Mouse (Mus musculus) urinary bladder, adult 18-20 months (tissue): Measurements from ENCODE around the gene Krtap28-13.
A peak's percentile ranks its signal among the peaks of the same experiment; 100 is the strongest.

Experiments used
- DNase-seq, 2 experiments: peaks; one replicate each; pipeline ENCODE4 v3.0.0; 2022; ENCODE audit warnings: low spot score in 2 of 2, mixed read lengths in 2 of 2

The Krtap28-13 gene

DNA sequence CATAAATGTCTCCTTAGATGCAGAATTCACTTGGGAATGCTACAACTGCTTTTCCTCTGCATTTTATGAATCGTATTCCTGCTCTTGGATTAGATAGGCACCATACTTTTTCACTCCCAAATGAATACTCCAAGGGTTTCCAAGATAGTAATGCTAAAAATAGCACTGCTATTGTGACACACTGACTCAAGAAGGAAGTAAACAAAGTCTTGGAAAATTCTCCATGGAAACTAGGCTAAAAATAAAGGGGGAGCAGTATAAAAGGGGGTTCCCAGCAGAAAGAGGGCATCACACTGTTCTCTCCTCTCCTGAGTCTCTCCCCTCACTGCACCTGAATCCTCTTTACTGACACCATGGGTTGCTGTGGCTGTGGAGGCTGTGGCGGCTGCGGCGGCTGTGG lies at the start of gene Krtap28-13:
Gene Krtap28-13, plus strand, starts transcription at position 288 of the 400 bp plus-strand sequence.
- no peak for DNase-seq

DNA sequence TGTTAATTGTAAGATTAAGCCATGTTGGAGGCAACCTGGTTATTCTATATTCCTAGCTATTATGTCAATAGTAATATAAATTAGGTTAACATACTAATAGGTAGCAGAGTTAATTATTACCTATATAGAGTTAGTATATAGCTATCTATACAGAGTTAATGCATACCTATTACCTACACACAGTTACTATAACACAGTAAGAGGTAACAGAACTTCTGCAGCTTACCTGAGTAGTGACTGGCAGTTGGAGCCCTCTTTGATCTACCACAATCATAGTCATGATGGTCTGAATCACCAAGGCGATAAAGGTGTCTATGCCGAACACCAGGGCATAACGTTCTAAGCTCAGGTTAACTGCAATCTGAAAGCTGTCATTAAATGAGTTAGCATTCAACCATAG lies 46.3 kb upstream of the Krtap28-13 start:
- no peak for DNase-seq

DNA sequence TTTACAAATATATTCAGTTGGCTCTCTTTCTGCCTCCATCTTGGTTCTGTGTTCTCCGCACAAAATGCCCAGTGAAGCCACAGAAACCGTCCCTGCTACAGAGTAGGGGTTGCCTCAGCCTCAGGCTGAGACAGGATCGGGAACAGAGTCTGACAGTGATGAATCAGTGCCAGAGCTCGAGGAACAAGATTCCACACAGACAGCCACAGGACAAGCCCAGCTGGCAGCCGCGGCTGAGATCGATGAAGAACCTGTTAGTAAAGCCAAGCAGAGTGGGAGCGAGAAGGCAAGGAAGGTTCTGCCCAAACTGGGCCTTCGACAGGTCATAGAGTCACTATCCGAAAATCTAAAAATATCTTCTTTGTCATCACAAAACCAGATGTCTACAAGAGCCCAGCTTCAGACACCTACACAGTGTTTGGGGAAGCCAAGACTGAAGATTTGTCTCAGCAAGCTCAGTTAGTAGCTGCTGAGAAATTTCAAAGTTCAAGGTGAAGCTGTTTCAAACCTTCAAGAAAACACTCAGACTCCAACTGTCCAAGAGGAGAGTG lies 45.3 kb upstream of the Krtap28-13 start:
- no peak for DNase-seq

DNA sequence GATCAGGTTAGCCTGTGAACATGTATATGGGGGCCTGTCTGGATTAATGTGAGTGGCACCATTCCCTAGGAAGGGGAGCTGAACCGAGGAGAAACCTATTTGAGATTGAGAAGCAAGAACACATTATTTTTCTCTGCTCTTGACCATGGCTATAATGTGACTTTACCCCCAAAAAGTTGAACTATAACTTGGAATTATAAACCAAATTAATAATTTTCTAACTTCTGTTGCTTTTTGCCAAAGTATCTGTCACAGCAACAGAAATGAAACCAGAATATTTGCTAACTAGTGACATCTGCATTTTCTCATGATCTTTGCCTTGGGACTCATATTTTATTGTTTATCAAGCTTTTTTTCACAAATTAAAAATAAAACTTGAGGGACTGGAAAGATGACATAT lies 44.2 kb upstream of the Krtap28-13 start:
- DNase-seq = no peak

DNA sequence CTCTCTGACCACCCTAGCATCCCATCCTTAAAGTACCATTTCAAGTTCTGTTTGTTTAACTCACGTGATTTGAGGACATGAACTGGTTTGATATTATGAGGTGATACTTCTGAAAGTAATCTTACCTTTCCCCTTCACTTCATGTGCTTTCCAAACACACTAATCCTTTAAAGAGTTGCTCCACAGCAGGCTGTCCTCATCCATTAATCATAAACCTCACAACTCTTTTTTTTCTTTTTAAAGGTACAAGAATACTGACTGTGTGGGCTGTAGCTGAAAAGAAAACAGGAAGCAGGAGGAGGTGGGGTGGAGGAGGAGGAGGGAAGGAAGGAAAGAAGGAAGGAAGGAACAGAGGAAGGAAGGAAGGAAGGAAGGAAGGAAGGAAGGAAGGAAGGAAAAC lies 28.8 kb upstream of the Krtap28-13 start:
- no peak for DNase-seq

DNA sequence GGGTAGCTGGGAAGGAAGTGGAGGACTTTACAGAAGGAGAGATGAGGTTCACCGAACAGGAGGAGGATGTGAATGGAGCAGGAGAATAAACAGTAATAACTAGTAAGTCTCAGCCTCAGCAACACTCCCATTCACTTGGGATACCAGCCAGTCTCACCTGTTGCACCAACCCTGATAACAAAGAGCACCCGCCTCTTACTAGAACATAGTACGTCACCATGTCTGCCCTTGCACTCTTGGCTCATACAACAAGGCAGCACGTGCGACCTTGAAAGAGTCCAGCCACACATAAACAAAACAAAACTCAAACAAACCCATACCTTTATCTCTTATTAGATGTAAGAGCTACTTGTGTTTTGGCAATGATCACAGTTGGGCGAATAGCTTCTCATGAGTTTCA lies 28.2 kb upstream of the Krtap28-13 start:
- DNase-seq = no peak

DNA sequence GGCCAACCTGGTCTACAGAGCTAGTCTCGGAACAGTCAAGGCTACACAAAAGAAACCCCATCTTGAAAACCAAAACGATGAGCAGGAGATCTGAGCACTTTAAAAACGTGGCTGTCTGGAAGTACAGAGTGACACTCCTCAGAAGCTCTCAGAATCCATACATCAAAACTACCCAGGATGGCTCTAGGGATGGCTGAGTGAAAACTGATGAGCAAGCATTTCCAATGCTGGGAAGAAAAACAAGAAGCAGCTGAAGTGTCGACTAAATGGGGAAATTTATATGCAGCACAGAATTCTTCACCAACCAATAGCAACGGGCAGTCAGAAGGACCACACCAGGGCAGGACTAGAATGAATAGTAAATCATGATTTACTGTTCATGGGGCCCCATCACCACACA lies 26.2 kb upstream of the Krtap28-13 start:
- no peak for DNase-seq

DNA sequence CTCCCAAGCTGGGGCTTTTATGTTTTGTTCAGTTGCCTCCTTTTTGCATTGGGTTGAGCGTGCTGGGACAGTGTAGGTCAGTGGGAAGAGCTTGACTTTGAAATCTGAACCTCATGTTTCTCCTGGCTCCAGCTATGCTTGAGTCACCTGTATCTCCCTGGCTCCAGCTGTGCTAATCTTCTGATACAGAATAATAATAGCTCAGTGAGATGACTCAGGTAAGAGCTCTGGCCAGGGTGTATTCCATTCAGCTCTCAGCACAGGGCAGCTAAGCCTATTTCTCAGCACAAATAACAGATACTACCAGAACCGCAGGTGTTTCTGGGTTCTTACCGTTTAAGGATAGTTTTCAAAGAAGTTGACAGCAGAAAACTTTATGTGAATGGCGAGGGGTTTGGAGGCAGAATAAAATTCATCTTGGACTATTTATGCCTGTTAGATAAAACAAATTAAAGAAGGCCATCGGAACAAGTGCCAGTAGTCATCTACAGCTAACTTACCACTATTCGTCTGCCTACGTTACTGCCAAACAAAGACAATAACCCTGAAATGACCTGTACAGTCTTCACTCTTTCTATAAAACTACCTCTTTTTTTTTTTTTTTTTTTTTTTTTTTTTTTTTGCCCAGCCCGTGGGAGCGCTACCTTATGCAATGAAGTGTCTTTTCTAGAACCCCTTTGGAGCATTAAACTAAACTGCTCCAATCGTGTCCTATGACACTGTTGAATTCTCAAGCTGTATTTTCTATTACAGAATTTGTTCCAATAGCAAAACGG lies 23.6 kb upstream of the Krtap28-13 start:
- no peak for DNase-seq

DNA sequence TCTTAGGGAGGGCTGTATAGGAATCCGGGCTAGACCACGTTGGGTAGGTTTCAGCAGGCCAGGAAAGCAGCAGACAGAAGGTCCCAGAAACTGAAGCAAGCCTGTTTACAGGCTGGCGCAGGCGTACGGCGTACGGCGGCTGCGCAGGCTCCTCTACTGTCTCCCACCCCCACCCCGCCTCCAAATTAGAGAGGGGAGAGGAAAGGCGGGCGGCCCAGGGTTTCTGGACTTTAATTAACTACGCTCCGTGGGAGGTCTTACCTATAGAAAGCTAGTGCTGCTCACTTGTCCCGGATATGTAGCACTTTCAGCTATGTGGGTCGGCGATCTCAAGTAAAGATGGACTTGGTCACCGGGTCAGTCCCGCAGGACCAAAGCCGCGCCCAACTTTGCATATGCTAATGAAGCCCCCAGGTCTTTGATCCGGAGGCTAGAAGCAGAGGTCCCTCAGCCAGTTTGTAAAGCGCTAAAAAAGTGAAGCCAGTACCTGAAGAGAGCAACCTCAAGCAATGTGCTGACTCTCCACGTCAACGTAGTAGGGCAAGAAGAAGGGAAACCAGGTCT lies 22.5 kb upstream of the Krtap28-13 start, which contains the start of gene Slc19a3:
Gene Slc19a3, minus strand, starts transcription at position 340 of the 564 bp plus-strand sequence.
- peak in 1 of 2 experiments; percentile 44 for DNase-seq

DNA sequence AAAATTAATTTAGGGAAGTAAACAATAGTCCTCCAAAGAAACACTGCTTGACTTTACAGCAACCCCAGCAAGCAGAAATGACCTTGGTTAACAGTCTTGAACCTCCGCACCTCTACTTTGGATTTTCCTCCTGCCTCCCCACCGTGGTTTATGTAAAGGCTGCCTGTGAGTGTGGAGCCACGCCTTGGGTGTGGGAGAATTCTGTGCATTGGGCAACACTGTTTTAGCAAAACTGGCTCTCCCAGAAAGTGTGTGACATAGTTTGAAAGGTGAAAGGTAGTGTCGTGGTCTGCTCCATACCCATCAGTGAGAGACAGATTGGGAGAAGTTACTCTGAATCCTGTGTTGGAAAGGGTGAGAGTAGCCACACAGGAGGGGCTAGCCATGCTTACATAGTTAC lies 21.6 kb upstream of the Krtap28-13 start:
- DNase-seq = peak in 1 of 2 experiments; percentile 39

DNA sequence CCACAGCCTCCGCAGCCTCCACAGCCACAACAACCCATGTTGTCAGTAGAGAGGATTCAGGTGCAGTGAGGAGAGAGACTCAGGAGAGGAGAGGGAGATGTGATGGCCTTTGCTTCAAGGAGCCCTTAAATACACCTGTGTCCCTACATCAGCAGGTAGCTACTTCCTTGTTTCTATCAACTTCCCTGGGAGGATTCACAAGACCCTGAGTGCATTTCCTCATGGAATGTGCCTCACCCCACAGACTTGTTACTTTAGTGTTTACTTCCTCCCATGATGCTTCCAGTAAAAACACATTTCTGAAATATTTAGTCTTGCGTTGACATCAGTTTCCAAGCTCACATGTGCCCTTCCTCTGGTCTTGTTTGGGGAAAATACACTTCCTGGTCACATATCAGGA lies 18.4 kb upstream of the Krtap28-13 start, which contains the start of gene Krtap28-10:
Gene Krtap28-10, minus strand, starts transcription at position 101 of the 400 bp plus-strand sequence.
- DNase-seq = no peak

DNA sequence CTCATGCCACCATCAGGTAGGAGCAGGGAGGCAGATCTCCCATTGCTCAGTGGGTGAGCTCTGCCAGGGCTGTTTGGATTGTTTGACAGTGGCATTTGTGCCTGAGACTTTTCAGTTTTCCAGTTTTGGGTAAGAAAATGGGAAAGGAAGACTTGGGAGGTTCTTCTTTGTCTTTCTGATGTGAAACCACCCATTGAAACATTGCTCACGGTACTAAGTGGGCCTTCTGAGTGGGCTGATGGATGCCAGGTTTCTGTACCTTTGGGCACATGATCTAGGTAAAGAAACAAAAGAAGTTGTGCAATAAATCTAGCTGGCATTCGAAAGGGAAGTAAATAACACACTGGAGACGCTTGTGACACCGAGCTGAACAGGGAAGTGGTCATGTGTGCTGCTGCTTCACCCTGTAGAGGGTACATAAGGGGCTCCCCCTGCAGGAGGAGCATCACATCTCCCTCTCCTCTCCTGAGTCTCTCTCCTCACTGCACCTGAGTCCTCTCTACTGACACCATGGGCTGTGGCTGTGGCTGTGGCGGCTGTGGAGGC lies 15.8 kb upstream of the Krtap28-13 start, which contains the start of gene Gm47969:
Gene Gm47969, plus strand, starts transcription at position 51 of the 546 bp plus-strand sequence.
- no peak for DNase-seq

DNA sequence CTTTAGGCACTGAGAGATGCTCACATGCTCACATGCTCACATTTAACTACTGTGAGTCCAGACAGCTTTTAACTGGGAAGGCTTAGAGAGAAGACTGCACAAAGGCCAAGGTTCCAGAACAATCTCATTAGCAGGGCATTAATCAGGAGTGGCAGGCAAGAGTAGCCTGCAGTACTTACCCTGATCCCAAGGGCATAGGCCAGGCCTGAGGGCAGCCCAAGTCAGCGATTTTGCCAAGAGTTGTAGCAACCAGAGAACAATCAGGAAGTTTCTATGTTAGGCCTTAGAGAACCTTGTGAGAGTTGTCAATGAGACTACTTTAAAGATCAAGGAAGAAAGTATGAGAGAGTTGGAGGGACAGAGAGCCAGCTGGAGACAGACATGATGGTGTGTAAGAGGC lies 2.2 kb upstream of the Krtap28-13 start:
- no peak for DNase-seq

DNA sequence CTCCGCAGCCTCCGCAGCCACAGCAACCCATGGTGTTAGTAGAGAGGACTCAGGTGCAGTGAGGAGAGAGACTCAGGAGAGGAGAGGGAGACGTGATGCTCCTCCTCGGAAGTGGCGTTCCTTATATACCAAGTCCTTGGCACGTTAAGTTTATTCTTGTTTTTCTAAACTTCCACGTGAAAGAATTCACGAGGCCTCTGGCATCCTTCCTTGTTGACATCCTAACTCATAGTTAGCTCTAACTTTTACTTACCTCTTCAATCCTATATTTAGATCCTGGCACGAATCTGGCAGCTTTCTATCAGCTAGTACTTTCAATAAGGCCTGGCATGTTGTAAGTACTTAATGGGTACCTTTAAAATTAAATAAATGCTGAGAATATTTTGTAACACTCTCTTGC lies 1.5 kb upstream of the Krtap28-13 start, which contains the start of gene A030005K14Rik:
Gene A030005K14Rik, minus strand, starts transcription at position 101 of the 400 bp plus-strand sequence.
- DNase-seq = no peak

DNA sequence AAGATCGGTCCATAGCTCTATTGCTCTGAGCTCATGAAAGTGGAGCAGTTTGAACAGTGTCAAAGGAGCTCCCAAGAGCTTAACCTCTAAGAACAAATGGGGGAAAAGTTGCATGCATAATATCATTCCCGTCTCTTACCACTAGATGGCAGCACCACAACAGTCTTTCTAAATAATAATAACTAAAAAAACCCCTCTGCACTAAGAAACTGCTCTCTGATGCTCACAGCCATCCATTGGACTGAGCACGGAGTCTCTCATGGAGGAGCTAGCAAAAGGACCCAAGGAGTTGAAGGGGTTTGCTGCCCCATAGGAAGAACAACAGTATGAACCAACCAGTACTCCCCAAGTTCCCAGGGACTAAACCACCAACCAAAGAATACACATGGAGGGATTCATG lies 4.1 kb downstream of the Krtap28-13 start:
- no peak for DNase-seq

DNA sequence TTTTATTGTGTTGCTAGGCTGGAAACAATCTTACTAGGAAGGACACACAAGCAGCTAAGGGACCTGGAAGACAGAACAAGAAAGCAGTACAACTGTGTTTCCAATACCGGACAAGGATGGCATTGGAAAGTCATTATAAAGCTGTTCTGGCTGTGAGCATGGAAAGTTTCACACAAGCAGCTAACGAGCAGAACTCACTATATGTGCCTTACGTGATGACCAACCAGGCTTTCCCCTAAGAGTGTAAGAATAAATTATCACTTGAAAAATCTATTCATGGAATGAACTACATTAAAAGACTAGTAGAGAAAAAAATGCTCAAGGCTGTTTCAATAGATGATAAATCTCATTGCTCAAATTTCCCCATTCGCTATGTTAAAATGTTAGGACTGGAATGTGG lies 5.8 kb downstream of the Krtap28-13 start:
- no peak for DNase-seq

DNA sequence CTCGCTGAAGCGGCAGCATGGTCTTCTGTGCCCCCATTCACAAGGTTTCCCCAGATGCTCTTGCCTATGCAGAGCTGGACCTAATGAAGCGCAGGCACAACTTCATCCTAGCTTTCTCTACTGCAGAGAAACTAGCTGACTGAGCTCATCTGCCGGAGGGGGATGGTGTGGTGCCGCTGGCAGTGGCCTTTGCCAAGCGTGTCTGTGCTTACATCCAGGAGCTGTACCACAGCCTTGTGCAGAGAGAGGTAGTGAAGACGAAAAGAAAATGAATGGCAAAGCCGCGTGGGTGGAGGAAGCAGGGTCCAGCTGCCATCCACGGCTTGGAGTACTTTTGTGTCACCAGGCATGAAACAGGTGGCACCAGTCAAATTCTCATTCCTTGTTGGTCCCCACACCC lies 6.5 kb downstream of the Krtap28-13 start:
- DNase-seq = no peak

DNA sequence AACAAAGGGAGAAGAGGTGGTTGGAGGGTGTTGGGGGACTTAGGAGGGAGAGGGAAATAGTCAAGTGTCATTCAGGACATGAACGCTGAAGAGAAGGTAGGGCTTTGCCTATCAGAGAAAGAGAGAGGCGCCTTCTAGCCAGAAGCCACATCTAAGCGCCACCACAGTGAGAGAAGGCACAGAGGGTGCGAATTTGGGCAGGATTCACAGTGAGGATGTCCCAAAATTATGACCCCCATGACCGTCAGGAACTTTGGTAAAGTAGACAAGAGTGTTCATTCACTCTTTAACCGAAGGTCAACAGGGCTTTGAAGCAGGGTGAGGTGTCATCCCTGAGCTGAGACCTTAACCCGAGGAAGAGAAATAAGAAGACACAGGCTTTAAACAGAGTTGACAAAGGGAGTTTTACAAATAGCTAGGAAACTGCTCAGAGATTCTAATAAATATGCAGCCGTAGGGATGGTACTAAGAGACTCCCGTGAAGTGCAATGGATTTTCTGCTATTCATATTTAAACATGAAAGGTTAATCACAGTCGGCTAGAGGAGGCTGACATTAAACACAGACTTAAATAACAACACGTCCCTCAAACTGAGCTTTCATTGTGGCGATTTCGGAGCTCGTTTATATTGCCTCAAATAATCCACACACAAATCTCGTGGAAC lies 14.9 kb downstream of the Krtap28-13 start:
- DNase-seq = no peak

DNA sequence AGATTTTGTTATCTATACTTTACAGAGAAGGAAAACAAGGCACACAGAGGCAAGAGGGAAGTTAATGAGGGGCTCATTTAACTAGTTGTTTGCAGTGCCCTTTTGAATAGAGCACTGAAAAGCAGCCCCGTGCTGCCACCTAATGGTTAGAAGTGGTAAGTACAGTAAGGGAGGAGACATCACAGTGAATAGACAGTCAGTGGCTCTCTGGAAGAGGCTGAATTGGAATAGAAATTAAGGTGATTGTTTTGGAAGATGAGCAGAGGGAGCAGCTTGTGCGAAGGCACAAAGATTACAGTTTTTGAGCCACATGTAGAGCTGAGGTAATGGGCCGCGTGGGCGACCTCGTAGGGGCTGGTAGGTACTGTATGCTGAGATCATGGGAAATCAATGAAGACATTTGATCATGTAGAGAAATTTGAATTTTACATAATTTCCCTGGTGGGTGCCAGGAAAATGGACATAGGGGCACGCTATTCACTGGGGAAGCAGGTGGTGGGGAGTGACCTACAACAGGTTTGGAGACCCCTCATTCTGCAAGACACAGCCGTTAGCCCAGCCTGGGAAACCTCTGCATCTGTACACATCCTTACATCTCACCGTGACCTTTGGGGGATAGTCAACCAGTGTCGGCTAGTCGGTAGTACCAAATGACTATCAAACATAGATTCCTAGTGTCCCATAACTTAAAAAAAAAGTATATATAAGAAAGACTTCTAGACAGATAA lies 15.6 kb downstream of the Krtap28-13 start:
- no peak for DNase-seq

DNA sequence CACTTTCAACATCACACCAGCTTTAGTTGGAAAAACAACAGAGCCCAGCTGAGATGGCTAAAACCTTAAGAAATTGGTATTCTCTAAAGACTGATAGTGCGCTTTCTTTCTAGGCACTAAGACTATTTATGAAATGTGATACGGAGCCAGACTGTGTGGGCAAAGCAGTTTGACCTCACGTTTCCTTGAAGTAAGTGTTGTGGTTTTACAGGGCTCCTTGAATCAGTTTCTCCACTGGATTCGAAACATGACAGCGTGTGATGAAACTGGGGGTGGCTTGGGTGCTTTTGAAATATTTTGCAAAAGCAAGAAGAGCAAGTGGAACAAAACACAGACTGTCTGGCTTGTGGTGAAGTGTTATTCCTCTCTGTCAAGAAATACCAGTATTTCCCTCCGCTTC lies 16.3 kb downstream of the Krtap28-13 start:
- no peak for DNase-seq

DNA sequence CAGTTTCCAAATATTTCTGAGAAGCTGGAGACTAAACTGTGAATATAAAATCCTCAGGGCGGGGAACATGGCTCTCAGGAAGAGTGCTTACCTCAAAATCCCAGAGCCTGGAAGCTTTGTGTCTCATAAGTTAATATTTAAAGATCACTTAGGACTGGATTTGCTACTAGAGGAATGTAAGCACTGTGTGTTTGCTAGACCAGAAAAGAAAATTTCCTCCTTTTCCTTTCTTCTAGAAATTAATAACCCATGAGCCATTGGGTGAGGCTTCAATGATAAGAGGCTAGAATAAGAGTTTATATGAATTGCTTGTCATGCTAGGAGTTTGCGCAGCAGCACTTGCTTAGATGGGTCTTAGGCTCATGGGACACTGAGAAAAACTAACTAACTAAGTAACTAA lies 24.1 kb downstream of the Krtap28-13 start:
- no peak for DNase-seq
